Mouse (Mus musculus): ENCODE measurements around the gene Nphp1. TPM values are rescaled to one million over a fixed set of nuclear protein-coding genes. Genes with fewer than 3 reads are reported as not detected.

Gene Nphp1
- polyA plus RNA-seq, 1 experiment = 1.1 TPM

- TF ChIP-seq POLR2A (IDR thresholded peaks at IDR 0.05; ENCODE audit: low read depth, low read length) (no peak), CTCF (IDR thresholded peaks at IDR 0.05; ENCODE audit: extremely low read depth, insufficient read length, insufficient replicate concordance, low read depth, low read length) (no peak)
- H3K27me3 ChIP-seq (ENCODE audit: control insufficient read depth, insufficient read depth, low read length) = no peaks in the 10 kb centered on the region
- WGBS = 71% methylated on average over 10 of the region's 10 CpGs
- no peak overlapping the region for H3K4me3 ChIP-seq (ENCODE audit: low read depth, low read length)
- H3K4me1 ChIP-seq (ENCODE audit: control insufficient read depth, insufficient read depth, insufficient read length, low read length) = peaks cover 4% of the 10 kb centered on the region
- H3K36me3 ChIP-seq (ENCODE audit: control insufficient read depth, insufficient read depth, low read length) = 0 out of 2 replicates have a peak, but pooled peaks cover 2% of the 10 kb centered on the region
- H3K27ac ChIP-seq (ENCODE audit: insufficient read depth, low read depth, low read length) = no peak overlapping the region
These were observed 28.2 kb downstream of the Nphp1 start for GRCm38 (mm10) chr2:127760429-127761000.

- H3K36me3 ChIP-seq (ENCODE audit: control insufficient read depth, insufficient read depth, low read length) = 0 out of 2 replicates have a peak, but pooled peaks cover 2% of the 10 kb centered on the region
- H3K4me3 ChIP-seq (ENCODE audit: low read depth, low read length) = no peak overlapping the region
- H3K27me3 ChIP-seq (ENCODE audit: control insufficient read depth, insufficient read depth, low read length) = no peaks in the 10 kb centered on the region
- H3K27ac ChIP-seq (ENCODE audit: insufficient read depth, low read depth, low read length) = no peak overlapping the region
- WGBS = 85% methylated on average over 6 of the region's 6 CpGs
- TF ChIP-seq CTCF (IDR thresholded peaks at IDR 0.05; ENCODE audit: extremely low read depth, insufficient read length, insufficient replicate concordance, low read depth, low read length) = no peak
- no peak for TF ChIP-seq POLR2A (IDR thresholded peaks at IDR 0.05; ENCODE audit: low read depth, low read length)
- peaks cover 4% of the 10 kb centered on the region for H3K4me1 ChIP-seq (ENCODE audit: control insufficient read depth, insufficient read depth, insufficient read length, low read length)
These were observed 28.7 kb downstream of the Nphp1 start for GRCm38 (mm10) chr2:127760014-127760413.

GRCm38 (mm10) chr2:127759157-127759880, 29.4 kb downstream of the Nphp1 start:
- TF ChIP-seq CTCF (IDR thresholded peaks at IDR 0.05; ENCODE audit: extremely low read depth, insufficient read length, insufficient replicate concordance, low read depth, low read length) (no peak), POLR2A (IDR thresholded peaks at IDR 0.05; ENCODE audit: low read depth, low read length) (no peak)
- Histone ChIP-seq H3K27ac (ENCODE audit: insufficient read depth, low read depth, low read length) (no peak overlapping the region), H3K4me1 (ENCODE audit: control insufficient read depth, insufficient read depth, insufficient read length, low read length) (peaks cover 4% of the 10 kb centered on the region), H3K36me3 (ENCODE audit: control insufficient read depth, insufficient read depth, low read length) (0 out of 2 replicates have a peak, but pooled peaks cover 2% of the 10 kb centered on the region), H3K27me3 (ENCODE audit: control insufficient read depth, insufficient read depth, low read length) (no peaks in the 10 kb centered on the region), H3K4me3 (ENCODE audit: low read depth, low read length) (no peak overlapping the region)
- 45% methylated on average over 5 of the region's 5 CpGs for WGBS

- Histone ChIP-seq H3K36me3 (ENCODE audit: control insufficient read depth, insufficient read depth, low read length) (no peaks in the 10 kb centered on the region), H3K4me3 (ENCODE audit: low read depth, low read length) (no peak overlapping the region), H3K27me3 (ENCODE audit: control insufficient read depth, insufficient read depth, low read length) (no peaks in the 10 kb centered on the region), H3K4me1 (ENCODE audit: control insufficient read depth, insufficient read depth, insufficient read length, low read length) (peaks cover 4% of the 10 kb centered on the region), H3K27ac (ENCODE audit: insufficient read depth, low read depth, low read length) (no peak overlapping the region)
- 69% methylated on average over 8 of the region's 8 CpGs for WGBS
- TF ChIP-seq CTCF (IDR thresholded peaks at IDR 0.05; ENCODE audit: extremely low read depth, insufficient read length, insufficient replicate concordance, low read depth, low read length) (no peak), POLR2A (IDR thresholded peaks at IDR 0.05; ENCODE audit: low read depth, low read length) (no peak)
These were observed 31.5 kb downstream of the Nphp1 start for GRCm38 (mm10) chr2:127757171-127757570.

- Histone ChIP-seq H3K27ac (ENCODE audit: insufficient read depth, low read depth, low read length) (no peak overlapping the region), H3K27me3 (ENCODE audit: control insufficient read depth, insufficient read depth, low read length) (no peaks in the 10 kb centered on the region), H3K4me3 (ENCODE audit: low read depth, low read length) (no peak overlapping the region), H3K4me1 (ENCODE audit: control insufficient read depth, insufficient read depth, insufficient read length, low read length) (peaks cover 1% of the 10 kb centered on the region), H3K36me3 (ENCODE audit: control insufficient read depth, insufficient read depth, low read length) (no peaks in the 10 kb centered on the region)
- 91% methylated on average over 4 of the region's 4 CpGs for WGBS
- TF ChIP-seq POLR2A (IDR thresholded peaks at IDR 0.05; ENCODE audit: low read depth, low read length) (no peak), CTCF (IDR thresholded peaks at IDR 0.05; ENCODE audit: extremely low read depth, insufficient read length, insufficient replicate concordance, low read depth, low read length) (no peak)
These were observed 34.6 kb downstream of the Nphp1 start for GRCm38 (mm10) chr2:127754113-127754512.

GRCm38 (mm10) chr2:127751849-127752610, 36.7 kb downstream of the Nphp1 start:
- H3K27me3 ChIP-seq (ENCODE audit: control insufficient read depth, insufficient read depth, low read length) = no peaks in the 10 kb centered on the region
- H3K27ac ChIP-seq (ENCODE audit: insufficient read depth, low read depth, low read length) = no peak overlapping the region
- TF ChIP-seq POLR2A (IDR thresholded peaks at IDR 0.05; ENCODE audit: low read depth, low read length) (no peak), CTCF (IDR thresholded peaks at IDR 0.05; ENCODE audit: extremely low read depth, insufficient read length, insufficient replicate concordance, low read depth, low read length) (no peak)
- no peaks in the 10 kb centered on the region for H3K36me3 ChIP-seq (ENCODE audit: control insufficient read depth, insufficient read depth, low read length)
- 76% methylated on average over 11 of the region's 11 CpGs for WGBS
- H3K4me3 ChIP-seq (ENCODE audit: low read depth, low read length) = no peak overlapping the region
- no peaks in the 10 kb centered on the region for H3K4me1 ChIP-seq (ENCODE audit: control insufficient read depth, insufficient read depth, insufficient read length, low read length)

GRCm38 (mm10) chr2:127749376-127749775, 39.3 kb downstream of the Nphp1 start:
- Histone ChIP-seq H3K27me3 (ENCODE audit: control insufficient read depth, insufficient read depth, low read length) (no peaks in the 10 kb centered on the region), H3K27ac (ENCODE audit: insufficient read depth, low read depth, low read length) (no peak overlapping the region), H3K4me1 (ENCODE audit: control insufficient read depth, insufficient read depth, insufficient read length, low read length) (no peaks in the 10 kb centered on the region), H3K36me3 (ENCODE audit: control insufficient read depth, insufficient read depth, low read length) (no peaks in the 10 kb centered on the region), H3K4me3 (ENCODE audit: low read depth, low read length) (no peak overlapping the region)
- WGBS = 44% methylated on average over 1 of the region's 1 CpGs
- TF ChIP-seq CTCF (IDR thresholded peaks at IDR 0.05; ENCODE audit: extremely low read depth, insufficient read length, insufficient replicate concordance, low read depth, low read length) (no peak), POLR2A (IDR thresholded peaks at IDR 0.05; ENCODE audit: low read depth, low read length) (no peak)
